Mouse (Mus musculus) limb, embryonic 12.5 days (tissue): ENCODE results near the gene Osbpl9. TPM values are rescaled to one million over a fixed set of nuclear protein-coding genes. Genes with fewer than 3 reads are reported as not detected.

Experiments used
- ATAC-seq: fragments of 200-750 bp; cut with Nextera tagmentation; 2 replicates; pipeline ENCODE4 v1.8.0; 2017; ENCODE audit warnings: low read depth, moderate TSS enrichment; ENCODE audit not compliant: insufficient number of reproducible peaks, insufficient read depth, low FRiP score, low TSS enrichment
- H3K27ac ChIP-seq: fragments of 300-500 bp; sonication (generic); 2 replicates; pipeline ENCODE4 v1.5.1; 2016; ENCODE audit warnings: mild to moderate bottlenecking, moderate library complexity
- H3K27me3 ChIP-seq: fragments of 300-500 bp; sonication (generic); 2 replicates; pipeline ENCODE4 v1.6.1; 2016; ENCODE audit warnings: mild to moderate bottlenecking, moderate library complexity
- H3K36me3 ChIP-seq: fragments of 300-500 bp; sonication (generic); 2 replicates; pipeline ENCODE4 v1.6.1; 2016; ENCODE audit warnings: mild to moderate bottlenecking, moderate library complexity
- H3K4me1 ChIP-seq: fragments of 300-500 bp; sonication (generic); replicated peaks from 2 replicates; pipeline ENCODE4 v1.6.1; 2016
- H3K4me2 ChIP-seq: fragments of 300-500 bp; sonication (generic); 2 replicates; pipeline ENCODE4 v1.6.1; 2016; ENCODE audit warnings: mild to moderate bottlenecking, moderate library complexity
- H3K4me3 ChIP-seq: fragments of 300-500 bp; sonication (generic); replicated peaks from 2 replicates; pipeline ENCODE4 v1.5.1; 2016; ENCODE audit warnings: mild to moderate bottlenecking
- H3K9ac ChIP-seq: fragments of 300-500 bp; sonication (generic); replicated peaks from 2 replicates; pipeline ENCODE4 v1.6.1; 2016; ENCODE audit warnings: mild to moderate bottlenecking, moderate library complexity
- H3K9me3 ChIP-seq: fragments of 300-500 bp; sonication (generic); 2 replicates; pipeline ENCODE4 v1.6.1; 2016; ENCODE audit warnings: mild to moderate bottlenecking, moderate library complexity
- WGBS: fragments of 180-500 bp; shearing (Covaris S2); methylation state at CpG from one replicate; pipeline ENCODE4 v1.1.7; 2016; 5-methylcytosine and 5-hydroxymethylcytosine counted together
- polyA plus RNA-seq: library from polyadenylated mRNA; unstranded; fragments of >200 nt; fragmentation: Nextera tagmentation; extraction: Ambion mirVana; gene quantifications from 2 replicates; pipeline ENCODE4 v1.2.1, GENCODE M21; 2016

Osbpl9 gene
- polyA plus RNA-seq, 1 experiment from 2014 or later, result 78.7 TPM

- ATAC-seq, result no peak
- no peaks in the 10 kb centered on the region for H3K9me3 ChIP-seq
- H3K9ac ChIP-seq, result no peak overlapping the region
- 73% methylated on average over 2 of the region's 2 CpGs for WGBS
- H3K4me3 ChIP-seq, result no peak overlapping the region
- no peak overlapping the region for H3K4me2 ChIP-seq
- H3K27me3 ChIP-seq, result no peaks in the 10 kb centered on the region
- peaks cover 17% of the 10 kb centered on the region; the same call in 1 of the 2 replicates for H3K36me3 ChIP-seq
- H3K4me1 ChIP-seq, result no peaks in the 10 kb centered on the region
- no peak overlapping the region for H3K27ac ChIP-seq
These were observed 107.8 kb downstream of the Osbpl9 start for GRCm38 (mm10) chr4:109094269-109094668.

GRCm38 (mm10) chr4:109092344-109092743 is 109.7 kb downstream of the Osbpl9 start:
- H3K4me2 ChIP-seq, result no peak overlapping the region
- no peak overlapping the region for H3K27ac ChIP-seq
- no peak for ATAC-seq
- H3K4me3 ChIP-seq, result no peak overlapping the region
- no peak overlapping the region for H3K9ac ChIP-seq
- H3K27me3 ChIP-seq, result no peaks in the 10 kb centered on the region
- no peaks in the 10 kb centered on the region for H3K9me3 ChIP-seq
- H3K4me1 ChIP-seq, result no peaks in the 10 kb centered on the region
- peaks cover 15% of the 10 kb centered on the region; the same call in 1 of the 2 replicates for H3K36me3 ChIP-seq
- 91% methylated on average over 5 of the region's 5 CpGs for WGBS

GRCm38 (mm10) chr4:109091241-109091777 is 110.8 kb downstream of the Osbpl9 start:
- no peak overlapping the region for H3K27ac ChIP-seq
- H3K4me3 ChIP-seq, result no peak overlapping the region
- H3K4me1 ChIP-seq, result no peaks in the 10 kb centered on the region
- 87% methylated on average over 8 of the region's 8 CpGs for WGBS
- no peak for ATAC-seq
- H3K36me3 ChIP-seq, result peaks cover 15% of the 10 kb centered on the region; the same call in 1 of the 2 replicates
- H3K27me3 ChIP-seq, result no peaks in the 10 kb centered on the region
- H3K4me2 ChIP-seq, result no peak overlapping the region
- no peak overlapping the region for H3K9ac ChIP-seq
- no peaks in the 10 kb centered on the region for H3K9me3 ChIP-seq

GRCm38 (mm10) chr4:109089999-109090398 is 112.1 kb downstream of the Osbpl9 start:
- no peak overlapping the region for H3K27ac ChIP-seq
- WGBS, result 89% methylated on average over 6 of the region's 6 CpGs
- no peak for ATAC-seq
- H3K27me3 ChIP-seq, result no peaks in the 10 kb centered on the region
- peaks cover 19% of the 10 kb centered on the region; the same call in 1 of the 2 replicates for H3K36me3 ChIP-seq
- no peak overlapping the region for H3K4me3 ChIP-seq
- H3K9ac ChIP-seq, result no peak overlapping the region
- no peak overlapping the region for H3K4me2 ChIP-seq
- no peaks in the 10 kb centered on the region for H3K4me1 ChIP-seq
- H3K9me3 ChIP-seq, result no peaks in the 10 kb centered on the region

GRCm38 (mm10) chr4:109089171-109089570 is 112.9 kb downstream of the Osbpl9 start:
- Histone ChIP-seq H3K4me1 (no peaks in the 10 kb centered on the region), H3K36me3 (peaks cover 19% of the 10 kb centered on the region; the same call in 1 of the 2 replicates), H3K27ac (no peak overlapping the region), H3K4me3 (no peak overlapping the region), H3K4me2 (no peak overlapping the region), H3K27me3 (no peaks in the 10 kb centered on the region), H3K9me3 (no peaks in the 10 kb centered on the region), H3K9ac (no peak overlapping the region)
- ATAC-seq, result no peak
- 90% methylated on average over 5 of the region's 5 CpGs for WGBS

- H3K4me2 ChIP-seq, result no peak overlapping the region
- no peaks in the 10 kb centered on the region for H3K27me3 ChIP-seq
- H3K4me3 ChIP-seq, result no peak overlapping the region
- peaks cover 52% of the 10 kb centered on the region for H3K36me3 ChIP-seq
- ATAC-seq, result no peak
- H3K9ac ChIP-seq, result no peak overlapping the region
- WGBS, result 58% methylated on average over 5 of the region's 5 CpGs
- H3K27ac ChIP-seq, result no peak overlapping the region
- no peaks in the 10 kb centered on the region for H3K9me3 ChIP-seq
- H3K4me1 ChIP-seq, result 0 out of 2 replicates have a peak, but pooled peaks cover 5% of the 10 kb centered on the region
These were observed 122.0 kb downstream of the Osbpl9 start for GRCm38 (mm10) chr4:109080118-109080517.

GRCm38 (mm10) chr4:109079676-109080075 is 122.4 kb downstream of the Osbpl9 start:
- no peak overlapping the region for H3K4me2 ChIP-seq
- 67% methylated on average over 3 of the region's 3 CpGs for WGBS
- H3K27me3 ChIP-seq, result no peaks in the 10 kb centered on the region
- H3K27ac ChIP-seq, result no peak overlapping the region
- H3K4me1 ChIP-seq, result 0 out of 2 replicates have a peak, but pooled peaks cover 5% of the 10 kb centered on the region
- H3K9me3 ChIP-seq, result no peaks in the 10 kb centered on the region
- ATAC-seq, result no peak
- no peak overlapping the region for H3K4me3 ChIP-seq
- peaks cover 52% of the 10 kb centered on the region for H3K36me3 ChIP-seq
- H3K9ac ChIP-seq, result no peak overlapping the region

- ATAC-seq, result no peak
- no peaks in the 10 kb centered on the region for H3K27me3 ChIP-seq
- 0 out of 2 replicates have a peak, but pooled peaks cover 5% of the 10 kb centered on the region for H3K4me1 ChIP-seq
- peaks cover 50% of the 10 kb centered on the region for H3K36me3 ChIP-seq
- H3K4me3 ChIP-seq, result no peak overlapping the region
- no peaks in the 10 kb centered on the region for H3K9me3 ChIP-seq
- no peak overlapping the region for H3K27ac ChIP-seq
- no peak overlapping the region for H3K9ac ChIP-seq
- H3K4me2 ChIP-seq, result no peak overlapping the region
- 92% methylated on average over 7 of the region's 7 CpGs for WGBS
These were observed 123.1 kb downstream of the Osbpl9 start for GRCm38 (mm10) chr4:109078941-109079340.

GRCm38 (mm10) chr4:109073296-109073695 is 128.8 kb downstream of the Osbpl9 start:
- Histone ChIP-seq H3K27ac (no peak overlapping the region), H3K27me3 (no peaks in the 10 kb centered on the region), H3K4me2 (no peak overlapping the region), H3K9me3 (no peaks in the 10 kb centered on the region), H3K4me3 (no peak overlapping the region), H3K4me1 (no peaks in the 10 kb centered on the region), H3K9ac (no peak overlapping the region), H3K36me3 (peaks cover 54% of the 10 kb centered on the region)
- 75% methylated on average over 3 of the region's 3 CpGs for WGBS
- no peak for ATAC-seq

- Histone ChIP-seq H3K9me3 (no peaks in the 10 kb centered on the region), H3K36me3 (peaks cover 54% of the 10 kb centered on the region), H3K4me3 (no peak overlapping the region), H3K27me3 (no peaks in the 10 kb centered on the region), H3K27ac (no peak overlapping the region), H3K9ac (no peak overlapping the region), H3K4me1 (no peaks in the 10 kb centered on the region), H3K4me2 (no peak overlapping the region)
- no peak for ATAC-seq
- 83% methylated on average over 6 of the region's 6 CpGs for WGBS
These were observed 129.2 kb downstream of the Osbpl9 start for GRCm38 (mm10) chr4:109072891-109073290.

- Histone ChIP-seq H3K27me3 (no peaks in the 10 kb centered on the region), H3K4me1 (no peaks in the 10 kb centered on the region), H3K4me2 (no peak overlapping the region), H3K27ac (no peak overlapping the region), H3K9ac (no peak overlapping the region), H3K36me3 (peaks cover 92% of the 10 kb centered on the region), H3K4me3 (no peak overlapping the region), H3K9me3 (no peaks in the 10 kb centered on the region)
- ATAC-seq, result no peak
- WGBS, result 90% methylated on average over 5 of the region's 5 CpGs
These were observed 136.4 kb downstream of the Osbpl9 start for GRCm38 (mm10) chr4:109065714-109066113.

GRCm38 (mm10) chr4:109064941-109065340 is 137.1 kb downstream of the Osbpl9 start:
- Histone ChIP-seq H3K27me3 (no peaks in the 10 kb centered on the region), H3K36me3 (peaks cover 92% of the 10 kb centered on the region), H3K4me3 (no peak overlapping the region), H3K4me1 (no peaks in the 10 kb centered on the region), H3K4me2 (no peak overlapping the region), H3K27ac (no peak overlapping the region), H3K9ac (no peak overlapping the region), H3K9me3 (no peaks in the 10 kb centered on the region)
- whole genome bisulfite sequencing, result 85% methylated on average over 6 of the region's 6 CpGs
- ATAC-seq, result no peak
